Mouse (Mus musculus): ENCODE results near the gene Kcnab2. TPM values are rescaled to one million over a fixed set of nuclear protein-coding genes. Genes with fewer than 3 reads are reported as not detected.

Kcnab2 gene
- total RNA-seq, 2 experiments from 2014 or later: 61.6 to 116 TPM

- no peak for ATAC-seq (ENCODE audit: poor library complexity, severe bottlenecking)
Measured at GRCm38 (mm10) chr4:152454153-152454552, 23.5 kb downstream of the Kcnab2 start.

- ATAC-seq (ENCODE audit: poor library complexity, severe bottlenecking): no peak
Measured at GRCm38 (mm10) chr4:152453079-152453478, 24.6 kb downstream of the Kcnab2 start.

- 0 out of 2 replicates have a peak, but pooled peaks have one; percentile 14 for ATAC-seq (ENCODE audit: poor library complexity, severe bottlenecking)
Measured at GRCm38 (mm10) chr4:152451371-152451770, 26.3 kb downstream of the Kcnab2 start.

GRCm38 (mm10) chr4:152448666-152449018 is 29.0 kb downstream of the Kcnab2 start:
- peak; percentile 81 for ATAC-seq (ENCODE audit: poor library complexity, severe bottlenecking)

- ATAC-seq (ENCODE audit: poor library complexity, severe bottlenecking): peak; percentile 56
Measured at GRCm38 (mm10) chr4:152447731-152448665, 29.7 kb downstream of the Kcnab2 start.

GRCm38 (mm10) chr4:152446178-152446577 is 31.5 kb downstream of the Kcnab2 start:
- peak; percentile 63 for ATAC-seq (ENCODE audit: poor library complexity, severe bottlenecking)

- ATAC-seq (ENCODE audit: poor library complexity, severe bottlenecking): no peak
Measured at GRCm38 (mm10) chr4:152441536-152441935, 36.1 kb downstream of the Kcnab2 start.

GRCm38 (mm10) chr4:152440882-152441281 is 36.8 kb downstream of the Kcnab2 start:
- no peak for ATAC-seq (ENCODE audit: poor library complexity, severe bottlenecking)

- ATAC-seq (ENCODE audit: poor library complexity, severe bottlenecking): peak; percentile 69
Measured at GRCm38 (mm10) chr4:152435255-152435654, 42.4 kb downstream of the Kcnab2 start.

GRCm38 (mm10) chr4:152434836-152435235 is 42.8 kb downstream of the Kcnab2 start:
- peak; percentile 73 for ATAC-seq (ENCODE audit: poor library complexity, severe bottlenecking)

- peak; percentile 30; the same call in 1 of the 2 replicates for ATAC-seq (ENCODE audit: poor library complexity, severe bottlenecking)
Measured at GRCm38 (mm10) chr4:152432308-152432707, 45.4 kb downstream of the Kcnab2 start.

- ATAC-seq (ENCODE audit: poor library complexity, severe bottlenecking): peak; percentile 41
Measured at GRCm38 (mm10) chr4:152428259-152428658, 49.4 kb downstream of the Kcnab2 start.

- ATAC-seq (ENCODE audit: poor library complexity, severe bottlenecking): peak; percentile 70
Measured at GRCm38 (mm10) chr4:152424922-152425321, 52.7 kb downstream of the Kcnab2 start.

- ATAC-seq (ENCODE audit: poor library complexity, severe bottlenecking): no peak
Measured at GRCm38 (mm10) chr4:152424341-152424740, 53.3 kb downstream of the Kcnab2 start.

GRCm38 (mm10) chr4:152423576-152423975 is 54.1 kb downstream of the Kcnab2 start:
- no peak for ATAC-seq (ENCODE audit: poor library complexity, severe bottlenecking)

- ATAC-seq (ENCODE audit: poor library complexity, severe bottlenecking): no peak
Measured at GRCm38 (mm10) chr4:152418229-152419060, 59.2 kb downstream of the Kcnab2 start.

- ATAC-seq (ENCODE audit: poor library complexity, severe bottlenecking): no peak
Measured at GRCm38 (mm10) chr4:152412524-152413080, 65.1 kb downstream of the Kcnab2 start.

GRCm38 (mm10) chr4:152410961-152411360 is 66.7 kb downstream of the Kcnab2 start:
- ATAC-seq (ENCODE audit: poor library complexity, severe bottlenecking): no peak

- no peak for ATAC-seq (ENCODE audit: poor library complexity, severe bottlenecking)
Measured at GRCm38 (mm10) chr4:152406531-152406930, 71.1 kb downstream of the Kcnab2 start.

- no peak for ATAC-seq (ENCODE audit: poor library complexity, severe bottlenecking)
Measured at GRCm38 (mm10) chr4:152405671-152406201, 71.9 kb downstream of the Kcnab2 start.

GRCm38 (mm10) chr4:152405143-152405542 is 72.5 kb downstream of the Kcnab2 start:
- ATAC-seq (ENCODE audit: poor library complexity, severe bottlenecking): no peak

All from megakaryocyte, adult 5-6 weeks (primary cell).